Mouse (Mus musculus) frontal cortex, postnatal 36 days (tissue): ENCODE results near the gene Olfr187.
"Not testable (repeated sequence)": the region's sequence is repeated elsewhere in the genome, so short reads cannot be mapped to it uniquely, and the experiment has no call there.

Experiments
- DNase-seq, 2 experiments: peaks; one replicate each; pipeline ENCODE4 v3.0.0; 2022; ENCODE audit warnings: low spot score in 2 of 2

Gene Olfr187

DNA sequence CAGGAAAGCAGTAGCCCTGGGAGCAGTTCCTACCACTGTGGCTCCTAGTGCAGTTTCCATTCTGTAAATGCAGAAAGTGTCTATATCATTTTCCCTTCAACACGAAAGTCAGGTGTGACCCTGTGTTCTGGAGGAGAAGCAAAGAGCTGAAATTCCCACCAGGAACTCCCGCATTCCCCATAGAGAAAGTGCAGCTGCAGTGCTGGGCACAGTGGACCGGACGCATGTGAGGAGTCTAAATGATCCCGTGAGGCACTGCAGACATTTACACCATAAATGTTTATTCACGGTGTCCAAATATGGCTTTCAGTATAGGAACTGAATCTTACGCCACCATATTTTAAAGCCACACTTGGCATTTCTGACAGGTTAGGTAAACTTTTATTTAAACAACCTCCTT is at the start of gene Olfr187:
TSS of gene Olfr187 (minus strand) at position 58 of the 400 bp plus-strand sequence.
- DNase-seq: no peak

DNA sequence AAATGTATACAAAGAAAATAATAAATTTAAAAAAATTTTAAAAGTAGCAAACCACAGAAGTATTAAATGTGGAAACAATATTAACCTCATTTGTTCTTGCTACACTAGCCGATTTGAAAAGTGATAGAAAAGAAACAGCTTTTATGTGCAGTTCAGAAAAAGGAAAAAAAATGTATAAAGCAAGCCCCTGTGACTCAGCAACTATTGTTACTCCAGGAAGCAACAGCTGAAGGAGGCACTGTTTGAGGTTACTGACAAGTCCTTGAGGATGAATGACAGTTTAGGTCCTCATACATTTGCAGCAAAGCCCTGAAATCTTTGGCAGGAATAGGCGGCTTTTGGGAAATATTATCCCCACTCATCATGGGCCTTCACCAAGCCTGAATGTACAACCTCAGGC is 41.5 kb upstream of the Olfr187 start:
- DNase-seq: not testable (repeated sequence)

DNA sequence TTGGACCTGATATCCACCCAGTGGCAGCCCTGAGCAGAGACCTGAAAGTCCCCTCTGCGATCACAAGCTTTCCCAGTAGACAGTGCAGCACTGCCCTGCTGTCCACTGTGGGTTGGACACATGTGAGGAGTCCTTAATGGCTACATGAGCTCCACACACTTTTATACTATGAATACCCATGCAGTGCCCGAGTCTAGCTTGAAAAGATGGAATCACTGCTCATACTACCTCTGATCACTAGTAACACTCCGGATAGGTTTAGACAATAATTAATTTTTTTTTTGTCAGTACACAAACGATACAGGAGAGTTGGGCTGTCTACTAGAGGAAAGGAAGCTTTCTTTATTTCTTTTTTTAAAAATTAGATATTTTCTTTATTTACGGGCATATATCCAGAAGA is 38.3 kb upstream of the Olfr187 start, which contains the start of gene Olfr190:
TSS of gene Olfr190 (minus strand) at position 101 of the 400 bp plus-strand sequence.
- no peak for DNase-seq

DNA sequence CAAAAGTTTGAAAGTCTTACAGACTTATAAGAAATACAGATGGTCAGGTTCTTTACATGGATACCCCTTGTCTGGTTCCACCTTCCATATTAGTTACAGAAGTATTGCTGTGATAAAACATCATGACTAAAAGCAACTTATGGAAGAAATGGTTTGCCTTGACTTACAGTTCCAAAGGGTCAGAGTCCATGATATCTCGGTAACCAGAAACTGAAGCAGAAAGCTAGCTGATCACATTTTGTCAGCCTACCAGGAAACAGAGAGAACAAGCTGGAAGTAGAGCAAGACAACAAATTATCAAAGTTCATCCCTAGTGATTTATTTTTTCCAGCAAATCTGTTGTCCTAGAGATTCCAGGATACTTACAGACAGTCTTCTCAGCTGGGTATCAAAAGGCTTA is 34.0 kb upstream of the Olfr187 start:
- DNase-seq: no peak

DNA sequence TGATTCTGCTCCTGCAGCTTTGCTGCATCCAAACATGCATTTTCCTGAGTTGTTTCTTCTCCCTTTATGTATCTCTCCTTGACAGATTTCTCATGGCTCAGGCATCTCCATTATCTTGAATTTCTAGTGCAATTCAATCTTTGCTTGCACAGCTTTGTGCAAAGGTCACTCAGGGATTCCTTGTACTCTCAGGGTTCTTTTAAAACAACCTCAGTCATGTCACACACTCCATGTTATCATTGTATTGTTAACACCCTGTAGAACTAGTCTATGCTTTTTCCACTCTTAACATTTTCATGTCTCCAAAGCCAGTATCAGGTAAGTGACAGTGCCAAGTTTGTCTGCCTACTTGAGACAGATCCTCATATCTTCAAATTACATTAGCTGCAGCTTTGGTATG is 32.2 kb upstream of the Olfr187 start:
- no peak for DNase-seq

DNA sequence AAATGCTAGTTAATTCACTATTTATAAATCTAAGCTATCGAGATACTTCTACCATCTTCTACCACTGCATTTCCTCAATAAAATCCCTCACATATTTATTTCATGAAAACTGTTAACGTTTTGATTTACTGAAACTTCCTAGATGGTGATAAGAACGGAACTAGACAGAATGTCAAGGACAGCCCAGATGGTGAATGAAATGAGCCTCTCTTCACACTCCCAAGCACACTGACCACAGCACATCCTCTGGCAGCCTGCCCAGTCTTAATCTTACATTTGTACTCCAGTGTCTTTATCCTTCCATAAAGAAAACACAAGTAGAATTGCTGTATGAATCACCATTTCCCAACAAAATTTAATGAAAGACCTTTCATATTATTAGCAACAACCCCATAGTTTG is 22.8 kb upstream of the Olfr187 start:
- not testable (repeated sequence) for DNase-seq

DNA sequence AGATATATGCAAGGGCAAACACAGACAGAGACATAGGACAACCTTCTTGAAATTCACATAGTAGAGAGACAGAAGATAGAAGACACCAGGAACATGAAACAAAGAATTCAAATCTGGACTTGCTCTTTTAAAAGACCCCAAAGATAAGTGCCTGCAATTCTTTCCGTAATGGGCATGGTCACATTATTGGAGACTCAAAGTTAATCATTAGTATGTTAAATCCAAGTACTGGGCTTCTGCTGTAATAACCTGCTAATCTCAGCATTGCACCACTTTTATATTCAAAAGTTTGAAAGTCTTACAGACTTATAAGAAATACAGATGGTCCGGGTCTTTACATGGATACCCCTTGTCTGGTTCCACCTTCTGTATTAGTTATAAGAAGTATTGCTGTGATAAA is 9.7 kb upstream of the Olfr187 start:
- DNase-seq: not testable (repeated sequence)

DNA sequence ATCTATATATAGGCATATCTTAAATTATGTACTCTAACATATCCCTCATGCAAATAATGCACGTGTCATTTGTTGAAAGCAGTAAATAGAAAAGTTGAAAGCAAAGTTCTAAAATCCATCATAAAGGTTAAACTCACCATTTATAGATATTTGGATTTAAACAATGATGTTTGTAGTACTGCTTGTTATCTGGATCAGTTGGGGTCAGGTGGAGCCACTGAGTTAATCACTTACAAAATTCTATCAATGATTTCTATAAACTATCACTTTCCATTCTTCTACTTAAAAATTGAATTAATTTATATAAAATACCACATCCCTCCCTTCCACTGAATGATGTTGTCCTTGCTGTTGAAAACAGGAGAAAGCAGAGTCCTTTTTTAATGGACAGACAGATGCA is 9.3 kb upstream of the Olfr187 start:
- DNase-seq: no peak

DNA sequence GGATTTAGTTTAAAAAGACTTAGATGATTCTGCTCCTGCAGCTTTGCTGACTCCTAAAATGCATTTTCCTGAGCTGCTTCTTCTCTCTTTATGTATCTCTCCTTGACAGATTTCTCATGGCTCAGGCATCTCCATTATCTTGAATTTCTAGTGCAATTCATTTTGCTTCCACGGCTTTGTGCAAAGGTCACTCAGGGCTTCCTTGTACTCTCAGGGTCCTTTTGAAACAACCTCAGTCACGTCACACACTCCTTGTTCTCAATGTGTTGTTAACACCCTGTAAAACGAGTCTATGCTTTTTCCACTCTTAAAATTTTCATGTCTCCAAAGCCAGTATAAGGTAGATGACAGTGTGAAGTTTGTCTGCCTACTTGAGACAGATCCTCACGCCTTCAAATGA is 8.0 kb upstream of the Olfr187 start:
- DNase-seq: no peak

DNA sequence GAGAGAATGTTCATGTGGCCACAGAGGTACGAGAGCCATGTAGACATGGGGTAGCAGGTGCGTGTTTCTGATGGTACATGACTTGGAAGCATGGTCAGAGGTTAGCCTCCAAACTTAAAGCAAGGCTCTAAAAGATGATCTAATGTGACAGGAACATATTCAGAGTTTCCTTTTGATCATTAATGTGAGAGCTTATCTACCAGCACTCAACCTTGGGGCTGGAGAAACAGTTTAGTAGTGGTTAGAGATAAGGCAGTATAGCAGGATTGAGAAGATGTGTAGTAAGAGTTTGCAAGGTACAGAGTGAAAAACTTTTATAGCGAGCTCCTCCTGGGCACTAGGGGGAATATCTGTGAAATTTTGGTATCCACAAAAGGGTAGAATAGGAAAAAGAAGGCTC is 6.3 kb upstream of the Olfr187 start:
- DNase-seq: no peak

DNA sequence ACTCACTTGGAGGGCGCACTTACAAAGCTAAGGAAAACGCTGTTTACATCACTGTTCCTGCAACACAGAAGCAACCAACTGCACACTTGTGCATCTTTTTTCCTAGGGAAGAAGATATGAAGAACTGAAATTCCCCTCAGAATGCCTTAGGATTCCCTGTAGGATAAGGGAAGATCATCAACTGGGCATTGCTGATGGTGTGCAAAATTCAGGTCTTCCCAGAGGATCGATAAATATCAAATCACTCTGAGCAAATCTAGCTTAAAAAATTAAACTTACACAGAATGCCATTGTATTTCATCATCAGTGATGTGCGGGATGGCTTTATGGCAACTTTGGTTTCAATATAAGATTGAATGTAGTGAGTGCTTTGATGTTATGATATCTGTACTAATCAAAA is 9.4 kb downstream of the Olfr187 start, which contains the start of gene Olfr186:
TSS of gene Olfr186 (minus strand) at position 101 of the 400 bp plus-strand sequence.
- no peak for DNase-seq

DNA sequence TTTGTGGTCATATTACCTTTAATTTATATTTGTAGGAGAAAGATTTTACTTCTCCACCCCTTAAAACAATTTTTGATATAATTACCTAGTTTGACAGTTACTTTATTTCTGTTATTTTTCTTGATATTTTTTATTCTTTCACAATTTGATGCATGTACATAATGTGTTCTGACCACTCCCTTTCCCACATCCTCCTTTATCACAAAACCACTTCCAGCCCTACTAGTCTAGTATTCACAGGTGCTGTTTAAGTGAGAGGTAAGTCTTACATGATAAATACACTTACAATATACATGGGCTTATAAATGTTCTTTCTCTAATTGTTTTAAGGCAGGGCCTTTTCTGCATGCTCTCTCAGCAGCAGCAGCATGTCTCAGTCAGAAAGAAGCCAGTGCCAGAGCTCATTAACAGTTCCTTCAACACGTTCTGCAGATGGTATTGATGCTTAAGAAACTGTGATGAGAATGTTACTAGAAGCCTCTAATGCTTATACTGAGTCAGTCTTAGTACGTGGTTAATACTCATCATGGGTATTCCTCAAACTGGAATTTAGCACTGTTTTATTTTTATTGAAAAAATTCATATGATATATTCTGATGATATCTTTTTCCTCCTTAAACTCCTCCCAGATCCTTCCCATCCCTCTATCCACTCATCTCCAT is 26.1 kb downstream of the Olfr187 start:
- no peak for DNase-seq

DNA sequence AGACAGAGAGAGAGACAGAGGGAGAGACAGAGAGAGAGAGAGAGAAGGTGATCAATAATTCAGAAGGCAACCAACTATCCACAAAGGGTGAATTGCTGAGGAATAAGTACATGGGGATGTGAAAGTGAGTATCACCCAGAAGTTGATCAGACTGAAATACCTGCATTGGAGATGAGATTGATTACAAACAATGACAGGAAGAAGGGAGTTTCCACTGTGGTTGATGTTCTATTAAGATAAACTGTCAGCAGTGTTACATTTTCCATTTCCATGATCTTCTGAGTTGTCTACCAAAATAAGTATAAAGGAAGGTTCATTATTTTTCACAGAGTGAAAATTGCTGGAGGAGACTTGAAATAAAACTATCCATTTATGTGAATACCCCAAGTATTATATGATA is 32.4 kb downstream of the Olfr187 start:
- no peak for DNase-seq

DNA sequence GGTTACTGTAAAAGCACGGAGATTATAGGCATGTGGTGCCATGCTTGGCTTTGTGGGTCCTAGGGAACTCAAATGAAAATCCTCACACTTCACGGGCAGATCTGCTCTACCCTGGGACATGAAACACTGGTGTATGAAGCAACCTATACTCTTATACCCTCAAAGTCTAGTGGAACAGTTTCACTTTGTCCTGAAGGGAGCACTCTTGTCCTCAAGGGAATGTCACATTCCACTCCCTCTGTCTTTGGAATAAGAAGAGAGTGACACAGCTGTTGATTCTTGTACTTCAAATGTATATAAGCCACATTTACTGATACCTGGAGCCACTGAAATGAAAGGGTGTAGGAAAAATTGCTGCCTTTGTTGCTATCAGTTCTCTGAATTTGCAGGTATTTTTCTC is 44.5 kb downstream of the Olfr187 start, which contains the start of gene Olfr183:
TSS of gene Olfr183 (plus strand) at position 301 of the 400 bp plus-strand sequence.
- no peak for DNase-seq
